Mouse (Mus musculus): ENCODE measurements around the gene Rnf224.

GRCm38 (mm10) chr2:25243342-25243741, 6.8 kb upstream of the Rnf224 start:
- TF ChIP-seq CTCF (IDR thresholded peaks at IDR 0.05; ENCODE audit: insufficient read depth, low read length) (no peak), POLR2A (IDR thresholded peaks at IDR 0.05; ENCODE audit: borderline replicate concordance, extremely low read depth, low read depth, low read length) (no peak)
